Mouse (Mus musculus): ENCODE measurements around the gene Gm11232. TPM values are rescaled to one million over a fixed set of nuclear protein-coding genes. Genes with fewer than 3 reads are reported as not detected.

Gm11232 gene
- polyA plus RNA-seq (2015; fragmentation: Nextera tagmentation; extraction: Ambion mirVana) = 0.07 TPM in 1 of 2 replicates, not detected in the other

DNA sequence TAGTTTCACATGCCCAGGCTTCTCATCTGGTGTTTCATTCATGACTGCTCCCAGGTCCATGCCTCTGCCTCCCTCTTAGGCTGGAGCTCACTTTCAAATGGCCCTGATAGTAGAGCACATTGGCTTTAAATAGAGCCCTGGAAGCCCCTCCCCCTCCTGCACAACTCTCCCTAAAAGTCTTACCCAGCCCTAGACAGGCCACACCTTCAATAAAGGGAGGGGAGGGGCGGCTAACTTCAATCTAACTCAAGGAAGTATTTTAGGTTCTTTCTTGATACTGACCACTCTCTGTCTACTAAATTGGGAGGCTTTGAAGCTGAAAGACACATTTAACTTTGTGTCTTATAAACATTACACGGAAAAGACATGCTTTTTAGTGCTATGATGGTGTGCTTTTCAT lies at the start of gene Gm11232:
Gene Gm11232 (minus strand): TSS at position 101 of the 400 bp plus-strand sequence.

